Mouse (Mus musculus): ENCODE measurements around the gene Sfxn5.

Sfxn5 gene

DNA sequence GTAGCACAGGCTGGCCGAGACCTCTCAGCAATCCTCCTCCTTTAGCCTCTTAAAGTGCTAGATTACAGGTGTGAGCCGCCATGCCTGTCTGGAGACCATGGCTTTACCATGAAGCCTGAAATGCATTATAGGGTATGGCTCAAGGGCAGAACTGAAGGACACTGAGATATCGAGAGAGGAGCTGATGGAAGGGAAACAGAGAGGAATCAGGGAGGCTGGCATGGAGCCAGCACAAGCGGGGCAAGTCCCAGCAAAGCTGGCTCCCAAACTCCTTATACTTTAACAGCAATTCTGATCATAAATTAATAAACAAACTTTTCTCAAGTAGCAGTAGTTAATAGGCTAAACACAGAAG is 30.7 kb upstream of the Sfxn5 start:
- DNase-seq = no peak

DNA sequence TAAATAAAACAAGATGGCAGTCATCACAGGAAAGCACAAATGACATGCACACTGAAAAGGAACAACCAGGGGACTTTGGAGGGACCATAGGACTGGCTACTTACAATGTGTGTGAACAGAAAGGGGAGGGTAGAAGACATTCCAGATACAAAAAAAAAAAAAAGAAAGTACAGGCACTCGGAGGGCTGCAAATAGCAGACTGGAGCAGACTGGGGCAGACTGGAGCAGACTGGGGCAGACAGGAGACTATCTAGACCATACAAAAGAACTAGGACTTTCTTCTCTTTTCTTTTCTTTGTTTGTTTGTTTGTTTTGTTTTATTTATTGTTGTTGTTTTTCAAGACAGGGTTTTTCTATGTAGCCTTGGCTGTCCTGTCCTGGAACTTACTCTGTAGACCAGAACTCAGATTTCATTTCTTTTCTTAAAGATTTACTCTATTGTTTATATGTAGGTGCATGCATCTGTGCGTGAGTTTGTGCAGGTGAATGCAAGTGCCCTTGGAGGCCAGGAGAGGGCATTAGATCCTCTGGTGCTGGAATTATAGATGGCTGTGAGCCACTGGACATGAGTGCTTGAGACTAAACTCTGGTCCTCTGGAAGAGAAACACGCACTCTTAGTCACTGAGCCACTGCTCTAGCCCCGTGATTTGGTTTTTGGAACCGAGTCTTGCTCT is 30.1 kb upstream of the Sfxn5 start:
- DNase-seq = no peak

DNA sequence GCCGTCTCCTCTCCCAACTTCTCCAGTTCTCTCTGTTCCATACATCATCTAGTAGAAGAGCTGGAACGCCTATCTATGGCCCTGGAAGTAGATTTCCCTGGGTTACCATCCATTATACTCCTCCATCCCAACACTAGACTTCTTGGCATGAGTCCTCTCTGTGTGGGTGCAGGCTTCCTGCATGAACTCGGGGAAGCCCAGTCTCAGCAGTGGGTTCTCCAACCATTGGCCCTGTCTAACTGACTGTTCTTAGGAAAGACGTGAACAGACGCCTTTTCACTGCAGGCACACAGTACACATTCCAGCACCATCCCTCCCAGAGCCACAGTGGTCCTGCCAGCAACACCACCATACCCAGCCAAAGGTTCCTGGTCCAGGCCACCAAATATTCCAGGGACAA is 29.4 kb upstream of the Sfxn5 start:
- no peak for DNase-seq

DNA sequence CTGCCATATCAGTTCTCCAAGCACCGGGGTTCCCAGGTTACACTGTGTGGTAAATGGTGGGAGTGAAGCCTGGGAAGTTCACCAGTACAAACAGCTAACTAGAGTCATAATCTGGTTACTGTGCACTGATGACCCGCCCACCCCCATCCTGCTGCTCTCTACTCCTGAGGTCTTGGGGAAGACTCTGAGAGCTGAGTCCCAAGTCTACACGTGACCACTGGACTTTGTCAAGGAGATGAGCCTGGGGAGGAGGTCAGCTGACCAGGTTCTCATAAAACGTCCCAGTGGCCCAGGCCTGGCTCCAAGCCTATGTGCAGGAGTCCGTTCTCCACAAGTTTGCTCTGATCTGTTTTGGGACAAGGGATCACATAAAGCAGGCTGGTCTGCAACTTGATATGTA is 27.1 kb upstream of the Sfxn5 start:
- DNase-seq = no peak

DNA sequence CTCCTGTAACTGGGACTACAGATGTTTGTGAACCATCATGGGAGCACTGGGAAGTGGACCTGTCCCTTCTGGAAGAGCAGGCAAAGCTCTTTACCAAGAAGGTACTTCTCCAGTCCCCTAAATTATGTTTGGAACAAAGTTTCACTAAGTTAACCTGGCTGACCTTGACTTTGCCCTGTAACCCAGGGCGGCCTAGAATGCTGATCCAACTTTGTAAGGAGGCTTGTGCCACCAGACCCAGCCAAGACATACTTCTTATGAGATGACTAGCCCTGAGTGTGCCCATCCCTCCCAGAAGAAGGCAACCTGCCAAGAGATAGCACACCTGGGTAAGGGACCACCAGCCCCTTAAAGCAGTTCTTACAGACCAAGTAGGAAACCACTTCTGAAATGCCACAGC is 25.7 kb upstream of the Sfxn5 start:
- DNase-seq = no peak

DNA sequence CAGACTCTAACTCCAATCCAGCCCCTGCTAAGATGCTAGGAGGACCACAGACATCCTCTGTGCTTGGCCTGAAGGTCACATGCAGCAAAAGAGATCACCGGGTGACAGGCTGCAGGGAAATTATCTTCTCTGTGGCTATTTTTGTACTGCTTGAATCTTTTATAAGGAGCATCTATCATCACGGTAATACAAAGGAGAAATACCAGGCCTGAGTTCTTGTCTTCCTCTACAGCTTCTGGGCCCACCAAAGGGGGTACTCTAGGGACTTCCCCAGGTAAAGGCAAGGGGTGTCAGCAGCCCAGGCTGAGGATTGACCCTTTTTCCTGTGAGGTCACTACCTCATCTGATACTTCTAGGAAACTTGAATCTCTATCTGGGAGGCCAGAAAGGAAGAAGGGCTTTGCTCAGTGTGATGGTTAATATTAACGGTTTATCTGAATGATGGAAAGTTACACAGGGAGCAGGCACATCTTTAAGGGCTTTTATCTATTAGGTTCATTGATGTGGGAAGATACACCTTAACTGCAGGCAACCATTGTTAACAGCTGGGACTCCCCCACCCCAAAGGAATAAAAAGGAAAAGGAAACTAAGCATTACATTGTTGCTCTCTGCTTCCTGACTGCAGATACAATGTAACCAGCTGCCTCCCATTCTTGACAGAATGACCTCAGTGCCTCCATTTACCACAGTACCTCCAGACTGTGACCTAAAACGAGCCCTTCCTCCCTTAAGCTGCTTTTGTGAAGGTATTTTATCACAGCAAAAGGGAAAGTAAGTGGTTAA is 23.7 kb upstream of the Sfxn5 start:
- DNase-seq = no peak

DNA sequence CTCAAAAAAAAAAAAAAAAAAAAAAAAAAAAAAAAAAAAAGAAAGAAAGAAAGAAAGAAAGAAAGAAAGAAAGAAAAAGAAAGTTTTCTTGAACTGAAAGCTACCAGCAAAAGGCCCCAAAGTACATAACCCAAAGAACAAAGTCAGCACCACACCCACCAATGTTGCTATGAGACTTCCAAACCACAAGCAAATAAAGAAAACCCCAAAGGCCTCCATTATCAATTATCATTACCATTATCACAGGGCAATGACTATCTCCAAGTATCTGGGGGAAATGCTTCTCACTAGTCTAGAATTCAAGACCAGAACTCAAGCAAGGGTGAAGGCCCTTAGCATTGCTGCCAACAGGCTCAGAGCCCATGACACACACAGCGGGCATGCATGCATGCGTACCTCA is 22.5 kb upstream of the Sfxn5 start:
- no peak for DNase-seq

DNA sequence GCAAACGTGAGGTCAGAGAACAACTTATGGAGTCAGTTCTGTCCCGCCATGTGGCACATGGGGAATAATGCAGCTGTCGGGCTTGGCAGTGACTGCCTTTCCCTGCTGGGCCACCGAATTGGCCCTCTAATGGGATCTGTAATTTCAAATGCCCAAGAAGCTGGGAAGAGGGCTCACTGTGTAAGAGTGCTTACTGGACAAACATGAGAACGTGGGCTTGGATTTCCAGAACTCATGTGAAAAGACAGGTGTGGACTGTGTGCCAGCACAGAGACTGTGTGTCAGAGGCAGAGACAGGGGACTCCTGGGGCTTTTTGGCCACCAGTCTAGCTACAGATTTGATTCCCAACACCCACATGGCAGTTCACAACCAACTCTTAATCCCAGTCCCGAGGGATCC is 21.5 kb upstream of the Sfxn5 start:
- DNase-seq = no peak

DNA sequence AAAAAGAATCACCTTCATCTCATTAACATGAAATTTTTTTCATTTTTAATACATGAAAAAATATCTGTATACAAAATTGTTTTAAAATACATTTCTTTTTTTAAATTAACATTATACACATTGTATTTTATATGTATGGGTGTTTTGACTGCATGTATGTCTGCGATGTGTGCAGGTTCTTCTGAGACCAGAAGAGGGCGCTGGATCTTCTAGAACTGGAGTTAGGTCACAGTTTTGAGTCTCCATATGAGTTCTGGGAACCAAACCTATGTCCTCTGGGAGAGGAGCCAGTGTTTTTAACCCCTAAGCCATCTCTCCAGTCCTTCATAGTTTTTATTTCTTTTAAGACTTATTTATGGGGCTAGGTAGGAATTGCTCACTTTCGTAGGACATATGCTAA is 20.5 kb upstream of the Sfxn5 start:
- DNase-seq = no peak

DNA sequence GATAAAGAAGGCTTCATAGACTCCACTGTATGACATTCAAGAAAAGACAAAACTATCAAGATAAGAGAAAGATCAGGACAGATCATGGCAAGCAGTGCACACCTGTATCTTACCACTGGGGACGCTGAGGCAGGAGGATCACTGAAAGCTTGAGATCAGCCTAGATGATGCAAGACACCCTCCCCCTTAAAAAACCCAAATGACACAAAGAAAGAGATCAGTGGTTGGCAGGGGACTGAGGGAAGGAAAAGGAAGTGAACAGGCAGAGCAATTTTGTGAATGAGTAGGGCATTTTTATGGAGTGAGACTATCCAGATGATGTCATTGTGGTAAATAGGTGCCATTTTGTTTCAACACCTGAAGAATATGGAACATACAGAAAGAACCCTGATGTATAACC is 16.9 kb upstream of the Sfxn5 start:
- DNase-seq = no peak

DNA sequence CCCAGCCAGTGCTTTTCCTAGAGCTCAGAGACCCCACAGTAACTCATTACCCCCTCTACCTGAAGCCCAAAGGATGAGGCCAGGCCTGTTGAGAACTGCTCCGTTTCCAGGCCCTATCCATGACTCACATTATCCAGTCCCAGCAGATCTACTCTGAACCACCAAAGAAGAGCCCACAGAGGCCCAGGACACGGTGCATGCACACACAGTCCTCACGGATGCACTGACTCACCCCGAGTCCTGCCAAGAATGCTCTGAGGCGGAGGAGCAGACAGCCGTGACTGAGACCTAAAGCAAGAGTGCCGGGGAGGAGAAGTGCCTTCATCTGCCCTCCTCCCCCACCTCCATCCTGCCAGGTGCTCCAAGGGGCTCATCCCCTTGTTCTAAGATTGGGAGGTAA is 16.0 kb upstream of the Sfxn5 start:
- DNase-seq = no peak

DNA sequence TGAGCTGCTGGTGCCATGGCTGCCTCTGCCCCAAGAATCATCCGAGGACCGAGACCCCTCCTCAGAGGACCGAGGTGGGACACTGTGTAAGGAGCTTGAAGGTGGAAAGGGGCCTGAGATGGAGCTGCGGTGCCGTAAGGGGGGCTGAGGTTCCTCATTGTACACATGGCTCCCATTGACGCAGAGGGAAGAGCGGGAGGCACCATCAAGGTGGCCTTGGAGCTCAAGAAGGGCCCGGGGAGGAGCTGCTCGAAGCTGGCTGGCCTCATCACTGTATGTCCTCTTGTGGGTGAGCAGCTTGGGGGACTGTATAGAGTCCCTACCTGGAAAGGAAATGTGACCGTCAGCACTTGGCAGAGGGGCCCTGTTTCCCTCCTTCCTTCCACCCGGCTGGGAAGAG is 14.9 kb upstream of the Sfxn5 start:
- no peak for DNase-seq

DNA sequence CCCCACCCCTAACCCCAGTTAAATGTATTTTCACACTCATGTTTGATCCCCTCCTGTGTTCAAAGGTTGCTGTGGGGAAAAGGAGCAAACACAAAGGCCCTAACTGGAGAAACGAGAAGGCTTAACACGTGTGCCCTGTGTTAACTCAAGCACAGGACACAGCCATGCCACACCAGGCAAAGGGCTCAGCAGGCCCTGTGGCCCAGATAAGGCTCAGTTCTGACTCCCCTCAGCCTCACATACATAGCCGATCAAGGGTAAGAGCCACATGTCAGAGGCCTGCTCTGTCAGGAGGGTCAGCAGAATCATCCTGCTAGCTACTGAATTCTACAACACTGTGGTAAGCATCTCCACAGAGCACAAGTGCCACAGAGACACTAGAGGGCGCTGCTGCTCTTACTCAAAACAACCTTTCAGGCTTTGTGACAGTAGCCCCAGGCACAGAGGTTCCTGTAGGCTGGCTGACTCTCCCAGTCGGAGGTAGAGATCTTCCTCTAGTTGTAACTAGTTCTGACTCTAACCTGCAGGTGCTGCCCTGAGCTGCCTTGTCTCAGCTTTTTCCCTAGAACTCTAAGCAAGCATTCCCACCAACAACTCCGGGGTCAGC is 12.9 kb upstream of the Sfxn5 start:
- peak; percentile 90 for DNase-seq

DNA sequence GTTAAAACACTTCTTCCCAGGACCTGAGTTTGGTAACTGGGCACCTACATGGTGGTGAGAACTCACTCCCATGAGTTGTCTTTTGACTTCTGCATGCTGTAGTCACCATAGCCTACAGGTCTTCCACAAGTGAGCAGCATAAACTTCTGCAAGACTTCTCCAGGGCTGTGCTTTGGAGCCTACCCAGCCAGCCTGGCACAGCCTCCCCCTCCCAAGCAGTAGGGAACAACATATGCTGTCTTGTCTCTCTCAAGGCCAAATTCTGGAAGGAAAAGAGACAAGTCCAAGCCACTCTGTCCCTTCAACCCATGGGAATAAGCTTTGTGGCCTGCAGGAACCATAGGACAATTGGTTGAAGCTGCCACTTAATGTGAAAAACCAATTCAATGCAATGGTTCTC is 11.7 kb upstream of the Sfxn5 start:
- DNase-seq = no peak

DNA sequence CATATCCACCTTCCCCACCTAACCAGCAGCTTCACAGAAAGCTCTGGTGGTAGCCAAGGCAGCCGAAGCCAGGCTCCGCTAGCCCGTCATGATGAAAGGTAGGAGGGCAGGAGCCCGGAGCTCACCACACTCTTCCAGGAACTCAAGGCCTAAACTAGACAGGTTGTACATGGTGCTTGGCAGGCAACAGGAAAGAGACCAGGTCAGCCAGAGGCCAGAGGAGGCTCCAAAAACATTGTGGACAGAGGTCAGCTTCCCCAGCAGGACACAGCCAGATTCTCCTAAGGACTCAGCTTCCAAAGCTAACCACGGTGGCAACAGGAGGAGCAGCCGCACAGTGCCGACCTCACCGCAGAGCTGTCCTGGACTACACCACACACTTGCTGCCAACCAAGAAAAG is 9.8 kb upstream of the Sfxn5 start:
- no peak for DNase-seq

DNA sequence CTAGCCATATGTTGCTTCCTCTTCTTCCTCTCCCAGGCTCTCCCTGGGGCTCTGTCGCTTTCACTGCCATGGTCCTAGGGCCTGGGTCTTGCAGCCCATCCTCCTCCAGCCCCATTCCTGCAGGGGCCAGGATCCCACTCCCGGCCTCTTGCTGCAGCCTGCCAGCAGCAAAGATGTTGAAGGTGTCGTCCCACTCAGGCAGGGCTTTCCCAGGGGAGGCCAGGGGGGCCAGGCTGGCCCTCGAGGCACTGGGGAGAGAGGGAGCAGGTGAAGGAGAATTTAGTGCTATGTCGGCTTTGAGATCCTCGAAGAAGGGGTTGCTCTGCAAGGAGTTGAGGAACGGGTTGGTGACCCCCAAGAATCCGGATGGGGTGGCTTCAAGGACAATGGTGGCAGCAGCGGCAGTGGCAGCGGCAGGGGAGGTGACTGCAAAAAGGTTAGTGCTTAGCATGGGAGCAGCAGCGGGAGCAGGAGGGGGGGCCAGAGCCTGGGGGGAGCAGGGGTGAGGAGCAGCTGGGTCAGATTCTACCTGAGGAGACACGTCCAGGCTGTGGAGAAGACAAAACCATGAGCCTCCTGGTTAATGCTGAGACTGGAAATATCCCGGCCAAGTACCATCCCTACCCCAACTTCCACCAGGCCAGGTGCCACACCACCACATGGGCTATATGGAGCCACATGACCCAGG is 8.7 kb upstream of the Sfxn5 start:
- DNase-seq = no peak

DNA sequence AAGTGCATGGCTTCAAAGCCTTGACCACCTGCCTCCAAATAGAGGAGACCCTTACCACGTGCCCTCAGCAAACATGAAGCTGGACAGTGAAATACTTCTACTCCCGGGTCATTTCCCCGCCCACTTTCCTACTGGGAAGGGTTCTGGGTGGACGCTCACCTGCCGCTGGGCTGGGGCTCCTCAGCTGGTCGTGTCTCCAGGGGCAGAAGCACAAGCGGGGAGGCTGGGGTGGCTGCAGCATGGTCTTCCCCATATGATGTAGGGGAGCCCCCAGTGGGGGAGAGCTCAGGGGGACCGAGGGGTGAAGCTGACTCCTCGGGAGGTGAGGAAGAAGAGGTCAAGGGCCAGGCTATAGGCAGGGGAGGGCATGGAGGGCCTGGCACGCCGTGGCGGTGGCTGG is 7.0 kb upstream of the Sfxn5 start:
- no peak for DNase-seq

DNA sequence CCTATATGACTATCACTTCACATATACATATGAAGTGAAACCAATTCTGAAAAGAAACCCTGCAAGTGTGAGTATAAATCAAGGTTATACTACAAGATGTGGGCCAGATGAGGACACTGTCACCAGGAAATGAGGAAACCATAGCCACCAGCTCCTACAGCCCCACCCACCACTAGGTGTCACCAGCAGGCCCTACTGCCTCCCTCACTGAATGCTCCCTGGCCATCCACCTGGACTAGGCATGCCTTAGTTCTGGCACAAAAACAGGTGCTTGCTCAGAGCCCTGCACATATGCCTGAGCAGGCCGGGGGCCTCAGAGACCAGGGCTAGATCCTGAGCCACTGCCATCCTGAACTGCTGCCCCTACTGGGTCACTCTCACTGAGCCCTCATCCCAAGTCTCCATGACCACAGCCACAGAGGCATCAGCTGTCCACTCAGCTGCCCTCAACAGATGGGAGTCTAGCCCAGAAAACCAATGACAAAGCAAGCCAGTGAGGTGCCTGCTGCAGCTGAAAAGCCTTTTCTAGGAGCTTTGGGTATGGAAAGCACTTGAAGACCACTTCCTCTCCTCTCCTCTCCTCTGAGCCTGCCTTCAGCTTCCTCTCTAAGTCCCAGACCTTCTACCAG is 6.2 kb upstream of the Sfxn5 start:
- peak; percentile 59 for DNase-seq

DNA sequence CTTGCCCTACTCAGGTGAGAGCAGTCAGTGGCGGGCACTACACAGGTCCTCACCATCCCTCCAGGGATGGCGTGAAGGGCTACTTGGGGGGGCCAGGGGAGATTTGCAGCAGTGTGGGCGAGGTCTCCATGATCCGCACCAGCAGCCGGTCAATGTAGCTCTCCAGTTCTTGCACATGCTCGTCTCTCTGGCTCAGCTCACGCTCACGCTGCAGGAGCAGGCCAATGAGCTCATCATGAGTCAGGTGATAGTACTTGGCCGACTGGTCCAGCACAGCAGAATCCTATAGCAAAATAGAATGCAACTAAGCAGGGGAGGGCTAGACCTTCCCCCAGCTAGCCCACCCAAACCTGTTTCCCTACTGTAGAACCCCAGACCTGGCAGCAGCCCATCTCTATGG is 3.7 kb upstream of the Sfxn5 start:
- no peak for DNase-seq

DNA sequence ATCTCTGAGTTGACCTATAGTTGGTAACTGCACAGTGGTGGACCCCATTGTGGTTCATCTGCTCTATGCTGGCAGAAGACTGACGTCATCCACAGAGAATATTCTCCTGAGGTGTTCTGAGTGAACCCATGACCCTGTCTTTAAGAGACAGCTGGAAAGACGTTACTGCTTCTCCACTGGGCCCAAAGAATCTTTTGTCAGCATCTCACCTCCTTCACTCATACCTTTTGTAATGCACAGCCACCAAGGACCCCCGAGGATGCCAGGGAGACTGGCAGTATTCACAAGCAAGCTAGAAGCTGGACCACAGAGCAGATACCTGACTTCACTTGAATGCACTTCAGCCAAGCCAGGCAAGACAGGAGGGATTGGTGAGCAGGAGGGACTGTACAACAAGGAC is 2.1 kb upstream of the Sfxn5 start:
- no peak for DNase-seq

DNA sequence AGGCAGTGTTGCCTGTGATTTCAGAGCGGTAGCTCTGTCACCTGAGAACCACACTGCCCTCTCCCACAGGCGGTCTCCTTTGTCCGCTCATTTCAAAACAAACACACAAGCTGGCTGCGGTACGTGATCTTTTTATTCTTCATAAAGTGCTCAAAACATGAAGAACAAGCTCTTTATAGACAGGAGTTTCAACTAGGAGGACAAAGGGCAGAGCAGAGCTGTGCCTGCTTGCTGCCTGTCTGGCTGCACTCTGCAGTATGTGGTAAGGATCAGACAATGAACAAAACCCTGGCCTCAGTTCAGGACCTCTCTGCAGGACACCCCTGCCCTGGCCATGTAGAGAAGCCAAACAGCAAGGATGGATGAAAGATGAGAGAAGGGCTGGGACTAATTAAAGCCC is 1.6 kb upstream of the Sfxn5 start:
- DNase-seq = no peak

DNA sequence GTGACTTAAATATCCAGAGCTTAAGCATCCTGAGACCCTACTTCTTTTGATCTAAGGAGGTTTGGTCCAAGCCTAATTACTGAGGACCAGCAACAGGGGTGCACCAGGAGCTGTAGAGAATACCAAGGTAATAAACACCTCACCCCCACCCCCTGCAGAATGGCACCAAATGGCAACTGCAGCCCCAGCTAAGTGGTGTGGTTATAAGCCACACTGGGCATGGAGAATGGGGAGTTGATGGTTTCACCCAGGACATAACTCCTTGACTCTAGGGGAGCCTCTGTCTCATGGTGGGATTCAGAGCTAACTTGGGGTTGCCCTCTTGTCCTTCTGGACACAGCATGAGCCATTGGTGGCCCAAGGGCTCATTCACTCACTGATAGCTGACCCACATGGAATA is 1.0 kb upstream of the Sfxn5 start:
- DNase-seq = no peak

DNA sequence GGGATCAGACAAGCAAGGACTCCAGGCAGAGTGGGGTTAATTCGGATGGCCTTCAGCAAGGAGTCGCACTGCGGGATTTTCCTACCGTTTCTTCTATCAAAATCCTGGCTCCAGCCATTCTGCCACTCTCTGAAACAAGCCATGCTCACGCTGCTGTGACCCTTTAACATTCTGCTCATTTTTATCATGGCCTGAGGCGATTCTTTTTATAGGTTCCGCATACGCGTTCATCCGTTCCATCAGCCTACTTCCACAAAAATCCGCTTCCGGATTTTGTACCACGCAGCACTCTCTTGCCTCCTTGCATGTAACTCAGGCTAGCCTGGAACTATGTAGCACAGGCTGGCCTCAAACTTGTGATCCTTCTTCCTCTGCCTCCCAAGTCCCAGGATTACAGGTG is 510 bp upstream of the Sfxn5 start:
- DNase-seq = no peak

Data from right cerebral cortex, postnatal 14 days (tissue).